Mouse (Mus musculus): ENCODE results near the gene Wnt1. TPM values are rescaled to one million over a fixed set of nuclear protein-coding genes. Genes with fewer than 3 reads are reported as not detected.
A peak's percentile ranks its signal among the peaks of the same experiment; 100 is the strongest.

Wnt1 gene
- polyA plus RNA-seq, 1 experiment from 2014 or later = not detected

DNA sequence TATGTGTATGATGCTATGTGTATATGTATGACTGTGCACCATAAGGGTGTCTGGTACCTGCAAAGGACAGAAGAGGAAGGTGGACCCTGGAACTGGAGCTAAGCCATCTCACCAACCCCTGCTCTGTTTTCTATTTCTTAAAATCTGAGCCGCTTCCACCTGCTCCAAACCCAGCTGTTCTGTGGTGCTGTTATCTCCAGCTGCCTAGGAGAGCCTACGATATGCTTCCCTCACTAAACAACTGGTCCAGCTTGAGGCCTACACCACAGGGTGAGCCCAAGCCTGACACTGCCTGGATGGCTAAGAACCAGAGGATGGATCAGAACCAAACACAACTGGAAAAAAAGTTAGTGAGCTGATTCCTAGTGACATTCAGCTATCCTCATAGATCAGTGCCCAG lies 35.5 kb upstream of the Wnt1 start:
- H3K9ac ChIP-seq (ENCODE audit: low read depth, low read length) = no peak overlapping the region

DNA sequence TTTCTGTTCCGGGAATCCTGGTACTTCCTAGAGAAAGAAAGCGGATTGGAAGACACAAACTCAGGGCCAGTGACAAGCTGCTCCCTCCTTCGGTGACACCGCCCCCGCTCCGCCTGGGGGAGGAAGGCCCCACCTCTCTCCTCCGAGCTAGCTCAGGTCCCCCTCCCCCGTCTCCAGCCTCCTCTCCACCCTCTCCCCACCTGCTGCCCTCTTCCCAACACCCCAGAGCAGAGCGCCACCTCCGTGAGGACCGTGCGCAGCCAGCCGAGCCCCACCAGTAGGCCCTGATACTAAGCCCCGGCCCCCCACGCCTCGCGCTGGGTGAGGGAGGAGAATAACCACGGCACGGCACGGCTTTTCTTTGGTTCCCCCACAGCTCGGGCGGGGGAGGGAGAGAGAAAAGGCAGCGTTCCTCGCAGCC lies 27.4 kb upstream of the Wnt1 start:
- Histone ChIP-seq H3K9ac (ENCODE audit: low read depth, low read length) (peak overlapping the region; percentile 86), H3K36me3 (ENCODE audit: control insufficient read depth, insufficient read depth, low read length) (peaks cover 4% of the 10 kb centered on the region; the same call in 1 of the 2 replicates), H3K9me3 (replicated peaks; ENCODE audit: control insufficient read depth, low read length) (no peaks in the 10 kb centered on the region), H3K4me2 (peak overlapping the region; percentile 93), H3K4me1 (ENCODE audit: control insufficient read depth, insufficient read depth, low read length) (peaks cover 10% of the 10 kb centered on the region; the same call in 1 of the 2 replicates), H3K27ac (ENCODE audit: low read depth, low read length) (peak overlapping the region; percentile 74), H3K4me3 (ENCODE audit: low read depth, low read length) (peak overlapping the region; percentile 99), H3K27me3 (ENCODE audit: control insufficient read depth, insufficient read depth, low read length) (peaks cover 13% of the 10 kb centered on the region)
- peak; percentile 71 for ATAC-seq (replicated peaks; ENCODE audit: insufficient number of reproducible peaks, low FRiP score, low TSS enrichment)
- under 1% methylated on average over 21 of the region's 24 CpGs for WGBS (ENCODE audit: insufficient replicate concordance)

More for the DNA sequence above, 35.5 kb upstream of the Wnt1 start:
- Histone ChIP-seq H3K4me2 (no peak overlapping the region), H3K36me3 (ENCODE audit: control insufficient read depth, insufficient read depth, low read length) (peaks cover 12% of the 10 kb centered on the region; the same call in 1 of the 2 replicates), H3K9me3 (replicated peaks; ENCODE audit: control insufficient read depth, low read length) (no peaks in the 10 kb centered on the region), H3K4me1 (ENCODE audit: control insufficient read depth, insufficient read depth, low read length) (peaks cover 6% of the 10 kb centered on the region; the same call in 1 of the 2 replicates), H3K27me3 (ENCODE audit: control insufficient read depth, insufficient read depth, low read length) (no peaks in the 10 kb centered on the region), H3K4me3 (ENCODE audit: low read depth, low read length) (no peak overlapping the region), H3K27ac (ENCODE audit: low read depth, low read length) (no peak overlapping the region)
- 65% methylated on average over 2 of the region's 2 CpGs for WGBS (ENCODE audit: insufficient replicate concordance)
- ATAC-seq (replicated peaks; ENCODE audit: insufficient number of reproducible peaks, low FRiP score, low TSS enrichment) = no peak

DNA sequence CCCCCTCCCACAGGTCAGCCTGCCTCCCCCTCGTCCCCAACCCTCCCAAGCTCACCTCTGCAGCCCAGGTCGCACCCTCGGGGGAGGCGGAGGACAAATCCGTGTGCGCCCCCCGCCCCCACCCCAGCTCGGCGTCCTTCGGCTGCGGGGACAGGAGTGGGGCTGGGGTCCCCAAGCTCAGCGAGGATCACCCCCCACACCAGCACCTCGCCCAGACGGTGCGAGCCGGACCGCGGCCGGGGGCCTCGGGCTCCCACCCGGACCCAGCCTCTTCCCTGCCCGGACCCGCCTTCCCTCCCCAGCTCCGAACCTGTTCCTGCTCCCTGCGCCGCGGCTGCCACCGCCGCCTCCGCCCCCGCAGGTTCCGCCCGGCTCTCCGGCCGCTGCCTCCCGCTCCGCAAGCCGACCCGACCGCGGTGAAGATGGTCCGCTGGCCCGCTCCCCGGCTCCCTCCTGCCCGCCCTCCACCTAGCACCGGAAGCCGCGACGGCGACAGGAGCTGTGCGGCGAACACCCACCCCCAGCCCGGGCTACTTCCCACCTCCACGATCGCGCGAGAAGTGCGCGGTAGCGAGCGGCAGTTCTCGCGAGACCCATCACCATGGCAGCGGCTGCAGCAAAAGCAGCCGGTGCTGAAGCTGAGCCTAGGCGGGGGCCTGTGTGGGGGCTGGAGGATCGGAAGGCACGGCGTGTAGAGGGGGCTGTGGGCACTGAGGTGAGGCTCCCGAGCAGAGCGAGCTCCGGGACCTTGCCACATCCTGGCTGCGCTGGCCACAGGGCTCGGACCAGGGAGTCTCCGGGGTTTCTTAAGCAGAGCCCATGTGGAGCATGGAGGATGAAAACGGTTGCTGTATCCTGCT lies 26.8 kb upstream of the Wnt1 start, which contains the start of gene Arf3:
Arf3 (minus strand) TSS at position 545 of the 860 bp plus-strand sequence.
- H3K9ac ChIP-seq (ENCODE audit: low read depth, low read length) = peak within 1 kb of the TSS; percentile 86

DNA sequence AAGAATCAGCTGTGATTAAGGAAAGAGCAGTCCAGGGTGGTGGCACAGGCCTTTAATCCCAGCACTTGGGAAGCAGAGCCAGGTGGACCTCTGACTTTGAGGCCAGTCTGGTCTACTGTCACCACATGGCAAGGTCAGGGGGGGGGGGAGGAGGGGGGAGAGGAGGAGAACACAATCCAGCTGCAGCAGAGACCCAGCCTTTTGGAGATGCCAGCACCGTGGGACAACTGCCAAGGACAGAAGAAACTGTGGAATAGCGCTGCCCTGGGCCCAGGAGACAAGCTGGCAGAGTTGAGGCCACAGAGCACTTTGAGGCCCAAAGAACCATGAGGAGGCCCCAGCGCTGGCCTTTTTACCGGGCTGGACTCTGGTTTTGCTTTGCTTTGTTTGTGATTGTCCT lies 23.7 kb upstream of the Wnt1 start:
- no peaks in the 10 kb centered on the region for H3K9me3 ChIP-seq (replicated peaks; ENCODE audit: control insufficient read depth, low read length)
- peaks cover 31% of the 10 kb centered on the region for H3K27me3 ChIP-seq (ENCODE audit: control insufficient read depth, insufficient read depth, low read length)
- no peak overlapping the region for H3K27ac ChIP-seq (ENCODE audit: low read depth, low read length)
- H3K4me3 ChIP-seq (ENCODE audit: low read depth, low read length) = no peak overlapping the region
- ATAC-seq (replicated peaks; ENCODE audit: insufficient number of reproducible peaks, low FRiP score, low TSS enrichment) = no peak
- H3K36me3 ChIP-seq (ENCODE audit: control insufficient read depth, insufficient read depth, low read length) = no peaks in the 10 kb centered on the region
- H3K9ac ChIP-seq (ENCODE audit: low read depth, low read length) = no peak overlapping the region
- 76% methylated on average over 4 of the region's 4 CpGs for WGBS (ENCODE audit: insufficient replicate concordance)
- H3K4me2 ChIP-seq = no peak overlapping the region
- peaks cover 9% of the 10 kb centered on the region; the same call in 1 of the 2 replicates for H3K4me1 ChIP-seq (ENCODE audit: control insufficient read depth, insufficient read depth, low read length)

More for the DNA sequence above, 26.8 kb upstream of the Wnt1 start, which contains the start of gene Arf3:
- Histone ChIP-seq H3K36me3 (ENCODE audit: control insufficient read depth, insufficient read depth, low read length) (peaks cover 4% of the 10 kb centered on the region; the same call in 1 of the 2 replicates), H3K9me3 (replicated peaks; ENCODE audit: control insufficient read depth, low read length) (no peaks in the 10 kb centered on the region), H3K27ac (ENCODE audit: low read depth, low read length) (peak within 1 kb of the TSS; percentile 74), H3K27me3 (ENCODE audit: control insufficient read depth, insufficient read depth, low read length) (peaks cover 15% of the 10 kb centered on the region), H3K4me2 (peak within 1 kb of the TSS; percentile 93), H3K4me3 (ENCODE audit: low read depth, low read length) (peak within 1 kb of the TSS; percentile 99), H3K4me1 (ENCODE audit: control insufficient read depth, insufficient read depth, low read length) (peaks cover 10% of the 10 kb centered on the region; the same call in 1 of the 2 replicates)
- under 1% methylated on average over 69 of the region's 76 CpGs for WGBS (ENCODE audit: insufficient replicate concordance)
- peak; percentile 91 for ATAC-seq (replicated peaks; ENCODE audit: insufficient number of reproducible peaks, low FRiP score, low TSS enrichment)

DNA sequence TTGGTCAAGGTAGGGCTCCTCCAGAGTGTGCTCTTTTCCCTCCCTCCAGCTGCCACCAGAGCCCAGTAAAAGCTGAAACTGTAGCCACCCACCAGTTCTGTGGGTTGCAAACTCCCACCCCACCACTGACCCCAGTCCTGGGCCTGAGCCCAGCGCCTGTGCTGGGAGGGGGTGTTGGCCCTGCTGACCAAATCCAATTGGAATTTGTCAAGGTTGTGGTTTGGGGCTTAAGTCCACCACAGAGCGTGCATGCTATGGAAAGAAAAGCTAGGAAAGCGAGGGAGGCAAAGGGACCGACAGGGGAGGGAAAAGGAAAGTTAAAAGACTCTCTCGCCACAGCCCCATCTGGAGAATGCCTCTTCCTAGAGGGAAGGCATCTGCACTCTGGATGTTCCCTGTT lies 21.4 kb upstream of the Wnt1 start:
- ATAC-seq (replicated peaks; ENCODE audit: insufficient number of reproducible peaks, low FRiP score, low TSS enrichment) = no peak
- H3K9me3 ChIP-seq (replicated peaks; ENCODE audit: control insufficient read depth, low read length) = no peaks in the 10 kb centered on the region
- H3K4me3 ChIP-seq (ENCODE audit: low read depth, low read length) = no peak overlapping the region
- 18% methylated on average over 5 of the region's 5 CpGs for WGBS (ENCODE audit: insufficient replicate concordance)
- no peak overlapping the region for H3K27ac ChIP-seq (ENCODE audit: low read depth, low read length)
- H3K4me1 ChIP-seq (ENCODE audit: control insufficient read depth, insufficient read depth, low read length) = peaks cover 6% of the 10 kb centered on the region; the same call in 1 of the 2 replicates
- no peak overlapping the region for H3K4me2 ChIP-seq
- no peaks in the 10 kb centered on the region for H3K36me3 ChIP-seq (ENCODE audit: control insufficient read depth, insufficient read depth, low read length)
- no peak overlapping the region for H3K9ac ChIP-seq (ENCODE audit: low read depth, low read length)
- H3K27me3 ChIP-seq (ENCODE audit: control insufficient read depth, insufficient read depth, low read length) = peaks cover 54% of the 10 kb centered on the region

DNA sequence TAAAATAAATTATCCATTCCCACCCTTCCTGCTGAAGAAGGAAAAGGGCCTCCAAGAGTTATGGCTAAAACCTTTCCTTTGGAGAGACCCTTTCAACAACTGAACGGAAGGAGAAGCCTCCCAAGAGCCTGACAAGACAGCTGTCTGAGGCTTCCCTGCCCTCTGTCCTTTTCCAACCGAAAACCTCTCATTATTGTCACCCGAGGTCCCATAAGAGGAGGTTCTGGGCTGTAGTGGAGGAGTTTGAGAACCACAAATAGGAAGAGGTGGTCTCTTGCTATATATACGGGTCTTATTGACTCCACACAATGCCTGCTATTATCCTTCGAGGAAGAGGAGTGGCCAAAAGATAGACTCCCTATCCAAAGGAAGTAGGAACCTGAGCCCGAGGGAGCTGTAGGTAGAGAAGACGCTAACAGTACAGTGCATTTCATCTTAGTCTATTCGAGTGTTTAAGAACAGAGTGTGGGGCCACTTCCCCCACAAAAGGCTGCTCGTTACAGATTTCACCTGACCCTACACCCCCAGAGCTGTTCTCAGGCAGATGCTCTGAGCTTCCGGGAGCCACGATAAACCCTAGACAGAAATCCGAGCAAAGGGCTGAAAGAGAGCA lies 17.7 kb upstream of the Wnt1 start:
- peak overlapping the region; percentile 46 for H3K4me3 ChIP-seq (ENCODE audit: low read depth, low read length)
- H3K4me2 ChIP-seq = peak overlapping the region; percentile 75
- H3K4me1 ChIP-seq (ENCODE audit: control insufficient read depth, insufficient read depth, low read length) = peaks cover 13% of the 10 kb centered on the region
- peaks cover 77% of the 10 kb centered on the region for H3K27me3 ChIP-seq (ENCODE audit: control insufficient read depth, insufficient read depth, low read length)
- no peaks in the 10 kb centered on the region for H3K36me3 ChIP-seq (ENCODE audit: control insufficient read depth, insufficient read depth, low read length)
- no peak for ATAC-seq (replicated peaks; ENCODE audit: insufficient number of reproducible peaks, low FRiP score, low TSS enrichment)
- 6% methylated on average over 12 of the region's 12 CpGs for WGBS (ENCODE audit: insufficient replicate concordance)
- H3K27ac ChIP-seq (ENCODE audit: low read depth, low read length) = no peak overlapping the region
- H3K9ac ChIP-seq (ENCODE audit: low read depth, low read length) = peak overlapping the region; percentile 58
- no peaks in the 10 kb centered on the region for H3K9me3 ChIP-seq (replicated peaks; ENCODE audit: control insufficient read depth, low read length)

DNA sequence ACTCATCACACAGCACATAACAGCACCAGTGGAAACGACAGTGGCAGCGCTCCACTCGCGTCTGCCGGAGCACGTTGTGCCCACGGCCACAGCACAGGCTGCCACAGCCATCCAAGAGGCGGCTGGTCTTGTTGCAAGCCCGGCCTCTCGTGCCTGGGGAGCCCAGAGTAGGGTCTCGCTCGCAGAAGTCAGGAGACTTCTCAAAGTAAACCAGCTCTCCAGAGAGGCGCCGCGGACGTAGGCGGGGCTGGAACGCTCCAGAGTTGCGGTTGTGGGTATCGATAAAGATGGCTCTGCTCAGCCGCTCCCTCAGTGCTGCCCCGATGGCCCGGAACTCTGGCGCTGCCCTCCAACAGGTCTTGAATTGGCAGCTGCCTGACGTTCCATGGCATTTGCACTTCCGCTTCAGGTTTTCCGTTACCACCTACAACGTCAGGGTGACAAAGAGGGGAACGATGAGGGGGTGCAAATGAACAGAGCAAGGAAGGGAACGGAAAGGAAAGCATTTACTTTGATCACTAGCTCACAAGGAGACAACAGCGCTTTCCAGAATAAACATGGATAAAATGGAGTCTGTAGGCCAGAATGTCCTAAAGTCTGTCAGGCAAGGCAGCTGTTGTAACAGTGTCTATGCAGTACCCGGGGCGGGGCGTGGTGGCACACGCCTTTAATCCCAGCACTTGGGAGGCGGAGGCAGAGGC lies 17.0 kb upstream of the Wnt1 start:
- no peak overlapping the region for H3K27ac ChIP-seq (ENCODE audit: low read depth, low read length)
- H3K9ac ChIP-seq (ENCODE audit: low read depth, low read length) = peak overlapping the region; percentile 58
- H3K4me3 ChIP-seq (ENCODE audit: low read depth, low read length) = peak overlapping the region; percentile 46
- ATAC-seq (replicated peaks; ENCODE audit: insufficient number of reproducible peaks, low FRiP score, low TSS enrichment) = no peak
- peak overlapping the region; percentile 75 for H3K4me2 ChIP-seq
- WGBS (ENCODE audit: insufficient replicate concordance) = 2% methylated on average over 36 of the region's 36 CpGs
- H3K36me3 ChIP-seq (ENCODE audit: control insufficient read depth, insufficient read depth, low read length) = no peaks in the 10 kb centered on the region
- peaks cover 85% of the 10 kb centered on the region for H3K27me3 ChIP-seq (ENCODE audit: control insufficient read depth, insufficient read depth, low read length)
- H3K4me1 ChIP-seq (ENCODE audit: control insufficient read depth, insufficient read depth, low read length) = peaks cover 13% of the 10 kb centered on the region
- no peaks in the 10 kb centered on the region for H3K9me3 ChIP-seq (replicated peaks; ENCODE audit: control insufficient read depth, low read length)

DNA sequence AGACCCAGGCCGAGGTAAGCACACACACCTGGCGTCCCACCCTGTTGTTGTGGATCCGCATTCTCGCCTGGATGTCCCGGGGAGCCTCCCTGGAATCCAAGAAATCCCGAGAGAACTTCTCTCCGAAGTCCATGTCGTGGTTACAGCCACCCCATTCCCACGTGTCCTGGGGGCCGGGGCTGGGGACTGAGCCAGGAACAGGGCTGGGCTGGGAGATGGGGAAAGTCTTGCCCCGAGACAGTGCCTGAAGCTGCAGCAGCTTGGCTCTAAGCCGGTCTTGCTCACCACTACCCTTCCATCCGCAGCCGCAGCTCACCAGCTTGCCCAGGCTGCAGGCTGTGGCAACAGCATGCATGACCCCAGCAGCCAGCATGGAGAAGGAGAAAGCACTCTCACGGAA lies 15.6 kb upstream of the Wnt1 start:
- no peaks in the 10 kb centered on the region for H3K9me3 ChIP-seq (replicated peaks; ENCODE audit: control insufficient read depth, low read length)
- H3K9ac ChIP-seq (ENCODE audit: low read depth, low read length) = no peak overlapping the region
- H3K27ac ChIP-seq (ENCODE audit: low read depth, low read length) = no peak overlapping the region
- H3K4me3 ChIP-seq (ENCODE audit: low read depth, low read length) = no peak overlapping the region
- ATAC-seq (replicated peaks; ENCODE audit: insufficient number of reproducible peaks, low FRiP score, low TSS enrichment) = no peak
- H3K4me1 ChIP-seq (ENCODE audit: control insufficient read depth, insufficient read depth, low read length) = peaks cover 20% of the 10 kb centered on the region
- peaks cover 90% of the 10 kb centered on the region for H3K27me3 ChIP-seq (ENCODE audit: control insufficient read depth, insufficient read depth, low read length)
- 4% methylated on average over 15 of the region's 15 CpGs for WGBS (ENCODE audit: insufficient replicate concordance)
- H3K4me2 ChIP-seq = no peak overlapping the region; the same call in 1 of the 2 replicates
- no peaks in the 10 kb centered on the region for H3K36me3 ChIP-seq (ENCODE audit: control insufficient read depth, insufficient read depth, low read length)
